Mouse (Mus musculus) stomach, postnatal 0 days (tissue): Measurements from ENCODE around the gene Arid3a. TPM values are rescaled to one million over a fixed set of nuclear protein-coding genes. Genes with fewer than 3 reads are reported as not detected.

Experiments
- ATAC-seq: fragments of 200-750 bp; cut with Nextera tagmentation; 2 replicates; pipeline ENCODE4 v1.8.0; 2017; ENCODE audit not compliant: low FRiP score, low TSS enrichment
- DNase-seq: peaks from one replicate; pipeline ENCODE4 v3.0.0-alpha.2; 2016; ENCODE audit warnings: low spot score
- H3K27ac ChIP-seq: fragments of 300-500 bp; sonication (generic); replicated peaks from 2 replicates; pipeline ENCODE4 v1.5.1; 2014; ENCODE audit warnings: mild to moderate bottlenecking, control low read depth
- H3K27me3 ChIP-seq: fragments of 300-500 bp; sonication (generic); 2 replicates; pipeline ENCODE4 v1.6.1; 2014; ENCODE audit warnings: low read length; ENCODE audit not compliant: control insufficient read depth, insufficient read depth
- H3K36me3 ChIP-seq: fragments of 300-500 bp; sonication (generic); 2 replicates; pipeline ENCODE4 v1.6.1; 2014; ENCODE audit warnings: low read length, mixed read lengths; ENCODE audit not compliant: control insufficient read depth, insufficient read depth
- H3K4me1 ChIP-seq: fragments of 300-500 bp; sonication (generic); replicated peaks from 2 replicates; pipeline ENCODE4 v1.6.1; 2014; ENCODE audit warnings: antibody characterized with exemption; ENCODE audit not compliant: control insufficient read depth, insufficient read depth
- H3K4me2 ChIP-seq: fragments of 300-500 bp; sonication (generic); replicated peaks from 2 replicates; pipeline ENCODE4 v1.6.1; 2014; ENCODE audit warnings: low read depth, mild to moderate bottlenecking, control low read depth, moderate library complexity
- H3K4me3 ChIP-seq: fragments of 300-500 bp; sonication (generic); 2 replicates; pipeline ENCODE4 v1.5.1; 2014; ENCODE audit warnings: low read depth, low read length, control low read depth
- H3K9ac ChIP-seq: fragments of 300-500 bp; sonication (generic); 2 replicates; pipeline ENCODE4 v1.6.1; 2014; ENCODE audit warnings: mild to moderate bottlenecking, low read length, control low read depth, mixed read lengths
- H3K9me3 ChIP-seq: fragments of 300-500 bp; sonication (generic); 2 replicates; pipeline ENCODE4 v1.6.1; 2016; ENCODE audit warnings: low read length; ENCODE audit not compliant: control insufficient read depth
- CTCF ChIP-seq: IDR thresholded peaks from 2 replicates; pipeline ENCODE4 v1.5.1; 2016; ENCODE audit warnings: antibody characterized with exemption, low read depth, mild to moderate bottlenecking, moderate library complexity
- EP300 ChIP-seq: optimal IDR thresholded peaks from 2 replicates; pipeline ENCODE3; 2016; ENCODE audit warnings: antibody characterized with exemption
- WGBS: fragments of 180-500 bp; shearing (Covaris S2); extraction: QIAGEN DNeasy Blood & Tissue Kit; methylation state at CpG from one replicate; pipeline ENCODE4 v1.1.7; 2014; 5-methylcytosine and 5-hydroxymethylcytosine counted together
- polyA plus RNA-seq: library from polyadenylated mRNA; unstranded; fragments of >200 nt; fragmentation: Nextera tagmentation; extraction: Ambion mirVana; gene quantifications from 2 replicates; pipeline ENCODE4 v1.2.1, GENCODE M21; 2015

Gene Arid3a
- polyA plus RNA-seq, 1 experiment from 2014 or later: 3.5 TPM

GRCm38 (mm10) chr10:79916808-79917531, 9.9 kb upstream of the Arid3a start, which contains the start of gene Kiss1r:
Gene Kiss1r (plus strand): TSS chr10:79916971.
- peak within 1 kb of the TSS; percentile 88 for H3K4me2 ChIP-seq
- WGBS: 2% methylated on average over 42 of the region's 42 CpGs
- peaks cover 2% of the 10 kb centered on the region; the same call in 1 of the 2 replicates for H3K27me3 ChIP-seq
- peak within 1 kb of the TSS; percentile 97 for H3K9ac ChIP-seq
- peak within 1 kb of the TSS; percentile 89 for H3K27ac ChIP-seq
- H3K36me3 ChIP-seq: peaks cover under 1% of the 10 kb centered on the region; the same call in 1 of the 2 replicates
- DNase-seq (peak; percentile 91), ATAC-seq (peak; percentile 72)
- H3K4me3 ChIP-seq: peak within 1 kb of the TSS; percentile 79
- H3K4me1 ChIP-seq: peaks cover 3% of the 10 kb centered on the region; the same call in 1 of the 2 replicates
- TF ChIP-seq EP300: no peak
- no peak for TF ChIP-seq CTCF
- no peaks in the 10 kb centered on the region for H3K9me3 ChIP-seq

GRCm38 (mm10) chr10:79917532-79918100, 9.2 kb upstream of the Arid3a start:
- WGBS: 74% methylated on average over 5 of the region's 5 CpGs
- H3K4me3 ChIP-seq: 0 out of 2 replicates have a peak overlapping the region, but pooled peaks have one; percentile 79

GRCm38 (mm10) chr10:79918231-79919078, 8.4 kb upstream of the Arid3a start:
- H3K4me3 ChIP-seq: peak overlapping the region; percentile 15; the same call in 1 of the 2 replicates
- 18% methylated on average over 33 of the region's 35 CpGs for WGBS

More at GRCm38 (mm10) chr10:79917532-79918100, 9.2 kb upstream of the Arid3a start:
- H3K9ac ChIP-seq: no peak overlapping the region
- peaks cover 3% of the 10 kb centered on the region; the same call in 1 of the 2 replicates for H3K4me1 ChIP-seq
- no peak for TF ChIP-seq EP300
- no peak for TF ChIP-seq CTCF
- ATAC-seq (no peak), DNase-seq (no peak)
- no peaks in the 10 kb centered on the region for H3K9me3 ChIP-seq
- no peaks in the 10 kb centered on the region for H3K36me3 ChIP-seq
- H3K27ac ChIP-seq: no peak overlapping the region
- H3K27me3 ChIP-seq: peaks cover 2% of the 10 kb centered on the region; the same call in 1 of the 2 replicates
- H3K4me2 ChIP-seq: peak overlapping the region; percentile 88

GRCm38 (mm10) chr10:79919251-79919849, 7.5 kb upstream of the Arid3a start:
- Histone ChIP-seq H3K9me3 (no peaks in the 10 kb centered on the region), H3K9ac (no peak overlapping the region), H3K27me3 (peaks cover 2% of the 10 kb centered on the region; the same call in 1 of the 2 replicates), H3K27ac (no peak overlapping the region), H3K36me3 (no peaks in the 10 kb centered on the region), H3K4me1 (peaks cover 3% of the 10 kb centered on the region; the same call in 1 of the 2 replicates), H3K4me3 (peak overlapping the region; percentile 10; the same call in 1 of the 2 replicates), H3K4me2 (peak overlapping the region; percentile 43)
- 7% methylated on average over 21 of the region's 21 CpGs for WGBS
- TF ChIP-seq EP300 (no peak), CTCF (no peak)
- DNase-seq (peak; percentile 62), ATAC-seq (no peak)

More at GRCm38 (mm10) chr10:79918231-79919078, 8.4 kb upstream of the Arid3a start:
- TF ChIP-seq EP300: no peak
- TF ChIP-seq CTCF: no peak
- no peaks in the 10 kb centered on the region for H3K9me3 ChIP-seq
- H3K9ac ChIP-seq: no peak overlapping the region
- no peaks in the 10 kb centered on the region for H3K36me3 ChIP-seq
- ATAC-seq (no peak), DNase-seq (no peak)
- peaks cover 2% of the 10 kb centered on the region; the same call in 1 of the 2 replicates for H3K27me3 ChIP-seq
- H3K27ac ChIP-seq: no peak overlapping the region
- H3K4me1 ChIP-seq: peaks cover 3% of the 10 kb centered on the region; the same call in 1 of the 2 replicates
- peak overlapping the region; percentile 44 for H3K4me2 ChIP-seq
